ENCODE assay signal across 1 mouse cellular context in the genomic region with DNA sequence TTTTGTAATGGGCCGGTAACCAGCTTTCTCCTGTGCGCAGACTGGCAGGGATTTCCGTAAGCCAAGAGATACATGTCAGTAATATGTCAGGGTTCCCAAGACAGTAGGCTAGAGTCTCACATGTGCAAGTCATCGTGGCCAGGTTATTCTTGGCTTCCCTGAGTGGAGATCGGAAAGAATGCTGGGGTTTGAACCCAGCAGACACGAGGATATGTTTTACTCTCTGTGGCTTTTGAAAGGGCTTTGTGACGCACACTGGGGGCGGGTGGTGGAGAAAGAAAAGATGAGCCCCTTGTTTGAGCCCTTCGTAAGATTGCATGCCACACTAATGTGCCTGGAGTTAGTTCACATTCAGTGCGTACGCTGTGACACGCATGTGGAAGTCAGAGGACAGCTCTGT.
TF ChIP-seq lines count a peak whose summit lies in the region.

No protein-coding gene starts in this region.

TF ChIP-seq in CH12.LX, 34 proteins besides CTCF, POLR2A, EP300 and RAD21 (continued from another document):
- TF ChIP-seq ZKSCAN1 (IDR thresholded peaks at IDR 0.05; ENCODE audit: borderline replicate concordance, low read depth, low read length) = no peak
- 0 out of 2 replicates have a peak, but pooled peaks have one; percentile 9 for TF ChIP-seq BHLHE40 (IDR thresholded peaks at IDR 0.05; ENCODE audit: low read depth, low read length)
